Mouse (Mus musculus) retina, embryonic 14.5 days (tissue): ENCODE measurements at regions not wholly inside any gene's neighbourhood (a gene's known extent, or its start where the extent isn't known, plus 50 kb on each side); places are given as distances from the start of the nearest gene placed in this dataset.

Experiments
- DNase-seq: peaks from one replicate; pipeline ENCODE4 v3.0.0-alpha.2; 2015; ENCODE audit warnings: low spot score

DNA sequence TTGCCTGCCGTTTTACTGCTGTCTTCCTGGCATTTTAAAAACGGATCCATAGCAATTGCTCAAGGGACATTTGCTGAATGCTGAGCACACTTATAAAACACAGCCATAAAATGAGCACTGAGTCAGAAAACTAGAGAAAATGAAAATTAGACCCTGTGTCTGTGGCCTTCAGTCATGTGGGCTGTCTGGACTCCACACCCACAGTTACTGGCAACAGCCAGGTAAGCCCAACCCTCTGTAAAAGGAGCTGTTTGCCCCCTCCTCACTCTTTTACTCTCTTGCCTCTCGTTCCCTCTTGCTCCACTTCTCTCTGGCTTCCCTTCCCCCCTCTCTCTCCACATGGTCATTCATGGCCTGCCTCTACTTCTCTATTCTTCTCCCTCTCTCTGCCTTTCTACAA lies 2169.9 kb downstream of the 9330182O14Rik start:
- no peak for DNase-seq

DNA sequence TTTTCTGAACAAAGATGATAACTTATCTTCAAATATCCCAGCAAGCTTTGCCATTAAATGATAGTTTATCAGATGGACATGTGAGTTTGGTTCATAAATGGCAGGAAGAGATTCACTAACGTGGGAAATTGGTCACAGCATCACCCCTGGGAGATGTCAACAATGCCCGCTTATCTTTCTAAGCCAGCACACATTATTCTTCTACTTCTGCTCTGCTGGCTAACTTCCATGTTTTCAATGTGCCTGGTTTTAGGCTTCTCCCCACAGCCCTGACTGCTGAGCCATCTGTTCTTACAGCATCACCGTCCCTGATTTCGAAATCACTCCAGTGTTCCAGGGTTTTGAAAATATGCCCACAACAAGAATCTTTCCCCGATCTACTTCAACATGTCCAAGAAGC lies 2175.4 kb downstream of the 9330182O14Rik start:
- no peak for DNase-seq

DNA sequence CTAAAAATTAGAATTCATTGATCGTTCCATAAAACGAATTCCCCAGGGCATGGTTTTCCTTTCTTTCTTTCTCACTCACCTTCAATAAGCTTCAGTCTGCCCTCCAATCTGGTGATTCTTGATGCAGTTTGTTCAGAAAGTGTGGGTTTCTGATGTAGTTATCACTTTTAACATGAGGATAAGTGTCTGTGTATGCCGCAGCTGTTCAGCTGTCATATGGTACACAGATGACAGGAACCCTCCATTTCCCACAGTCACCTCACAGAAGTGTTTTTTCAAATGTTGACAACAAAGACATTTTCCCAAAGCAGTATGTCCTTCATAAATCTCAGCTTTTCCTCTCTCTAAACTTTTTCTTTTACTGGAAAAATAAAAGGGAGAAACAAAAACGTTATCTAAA lies 2177.0 kb downstream of the 9330182O14Rik start:
- no peak for DNase-seq

DNA sequence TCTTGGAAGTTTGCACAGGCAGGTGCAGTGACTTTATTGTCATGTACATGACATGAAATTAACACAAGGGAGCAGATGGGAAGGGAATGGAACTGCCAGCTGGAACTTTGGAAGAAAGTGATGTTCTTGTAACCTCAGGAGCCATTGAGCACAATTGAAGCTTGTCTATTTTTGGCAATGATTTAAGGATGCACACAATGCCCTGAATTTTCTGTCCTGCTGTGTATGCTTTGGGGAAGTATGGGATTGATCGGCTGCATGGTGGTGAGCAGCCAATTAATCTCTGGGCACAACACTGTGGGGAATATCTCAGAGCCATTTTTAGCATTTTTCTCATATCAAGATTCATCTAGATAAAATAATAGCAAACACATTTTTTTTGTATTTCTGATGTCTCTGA lies 2186.2 kb downstream of the 9330182O14Rik start:
- no peak for DNase-seq

DNA sequence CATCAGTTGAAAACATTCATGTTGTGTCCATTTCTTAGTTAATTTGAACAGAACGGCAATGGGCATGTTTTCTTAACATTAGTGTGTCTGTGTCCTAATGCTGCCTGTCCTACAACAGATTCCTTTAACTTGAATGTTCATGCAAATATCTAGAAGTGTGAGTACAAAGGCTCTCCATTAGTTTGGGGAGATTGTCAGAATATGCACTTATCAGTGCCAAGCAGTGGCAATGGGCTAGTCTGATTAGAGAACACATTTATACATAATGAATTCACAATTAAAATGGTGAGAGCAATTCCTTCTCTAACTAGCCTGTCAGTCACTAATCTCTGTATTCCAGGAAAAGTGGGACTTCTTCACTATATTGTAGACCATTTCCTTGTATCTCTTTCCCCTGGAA lies 2188.8 kb downstream of the 9330182O14Rik start:
- no peak for DNase-seq

DNA sequence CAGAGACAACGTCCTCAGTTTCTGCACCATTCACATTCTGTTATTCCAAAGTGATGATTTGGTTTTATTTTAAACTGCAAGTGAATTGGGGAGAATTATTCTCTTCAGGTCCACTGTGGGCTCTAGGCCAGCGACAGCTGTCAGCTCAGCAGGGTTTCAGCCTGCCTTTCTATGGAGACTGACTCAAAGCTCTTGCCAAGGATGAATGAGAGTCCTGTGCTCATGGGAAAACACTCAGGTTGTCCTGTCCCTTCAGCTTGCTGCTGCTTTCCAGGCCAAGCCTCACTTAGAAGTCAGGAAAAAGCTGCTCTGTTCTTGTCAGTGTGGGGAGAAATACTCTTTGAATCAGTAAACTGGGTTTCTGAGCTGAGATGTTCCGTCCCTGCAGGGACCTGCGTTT lies 2191.1 kb downstream of the 9330182O14Rik start:
- DNase-seq, result no peak

DNA sequence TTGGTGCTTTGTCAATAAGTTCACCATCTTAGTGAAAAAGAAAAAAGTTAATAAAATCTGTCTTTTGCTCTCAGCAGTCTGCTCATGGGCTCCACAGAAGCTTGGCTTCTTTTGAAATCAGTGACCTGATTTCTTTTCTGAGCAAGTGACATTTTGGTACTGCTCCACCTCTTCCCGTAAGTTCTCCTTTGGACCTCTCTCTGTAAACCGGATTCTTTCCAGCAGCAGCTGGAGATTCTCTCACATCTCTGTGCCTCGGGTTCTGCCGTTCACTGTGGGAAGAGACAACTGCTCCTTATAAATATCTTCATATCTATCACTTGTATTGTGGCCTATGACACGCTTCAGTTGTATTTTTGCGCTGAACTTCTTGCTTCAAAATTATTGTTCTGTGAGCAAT lies 2194.4 kb downstream of the 9330182O14Rik start:
- DNase-seq, result no peak

DNA sequence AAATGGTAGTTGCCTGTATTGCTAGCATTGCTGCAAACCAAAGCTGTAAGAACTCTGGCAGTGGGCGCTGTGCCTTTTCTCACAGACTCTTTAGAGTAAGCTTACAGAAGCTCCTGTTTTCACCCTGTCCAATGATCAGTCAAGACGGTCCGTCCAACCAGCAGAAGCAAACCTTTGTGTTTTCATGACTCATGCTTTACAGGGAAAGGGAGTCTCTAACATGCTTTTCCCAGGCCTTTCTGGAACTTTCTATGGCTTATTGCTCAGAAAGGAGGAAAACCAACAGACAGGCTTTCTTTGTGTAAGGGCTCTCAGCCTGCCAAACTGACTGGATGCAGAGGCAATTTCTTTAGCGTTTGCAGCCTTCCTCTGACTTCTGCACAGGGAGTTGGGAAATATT lies 2195.6 kb downstream of the 9330182O14Rik start:
- DNase-seq, result no peak

DNA sequence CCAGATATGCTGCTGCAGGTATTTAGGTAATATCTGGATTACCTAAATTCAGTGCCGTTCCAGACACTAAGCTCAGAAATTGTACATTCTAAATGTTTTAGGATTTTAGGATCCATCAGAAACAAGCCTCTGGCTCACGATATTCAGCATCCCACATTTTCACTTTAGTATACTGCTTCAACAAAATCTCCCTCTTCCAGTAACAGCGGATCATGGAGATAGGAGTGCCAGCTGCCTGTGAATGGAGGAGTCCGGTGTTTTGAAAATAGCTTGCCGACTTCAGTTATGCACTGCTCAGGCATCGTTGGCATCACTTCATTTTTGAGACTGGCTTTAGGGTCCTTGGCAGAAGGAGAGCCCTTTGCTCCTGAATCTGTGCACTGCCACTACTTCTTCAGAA lies 2199.5 kb downstream of the 9330182O14Rik start:
- no peak for DNase-seq

DNA sequence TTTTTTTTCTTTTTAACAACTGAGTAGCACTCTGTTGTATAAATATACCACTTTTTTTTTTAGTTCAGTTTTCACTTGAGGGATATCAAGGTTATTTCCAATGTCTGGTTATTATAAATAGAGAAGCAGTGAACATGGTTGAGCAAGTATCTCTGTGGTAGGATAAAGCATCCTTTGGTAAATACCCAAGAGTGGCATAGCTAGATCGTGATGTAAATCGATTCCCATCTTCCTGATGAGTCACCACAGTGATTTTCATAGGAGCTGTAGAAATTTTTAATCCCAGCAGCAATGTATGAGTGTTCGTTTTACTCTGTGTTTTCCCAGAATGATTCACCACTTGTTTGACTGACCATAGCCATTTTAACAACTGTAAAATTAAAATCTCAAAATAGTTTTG lies 2212.0 kb downstream of the 9330182O14Rik start:
- no peak for DNase-seq

DNA sequence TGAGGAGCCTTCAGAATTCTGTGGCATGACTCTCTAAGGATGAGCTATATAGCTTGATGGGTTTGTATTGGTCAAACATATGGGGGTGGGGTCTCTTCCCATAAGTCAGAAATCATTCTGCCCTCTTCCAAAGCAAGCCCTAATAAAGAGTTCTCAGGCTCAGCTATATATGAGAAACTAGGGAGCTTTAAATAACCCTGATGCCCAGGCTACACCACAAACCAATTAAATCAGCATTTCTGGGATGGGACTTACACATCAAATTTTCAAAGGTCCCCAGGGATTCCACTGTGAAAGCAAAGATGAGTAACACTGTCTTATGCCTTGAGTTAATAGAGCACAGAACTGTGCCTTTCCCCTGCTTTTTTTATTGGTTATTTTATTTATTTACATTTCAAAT lies 2227.7 kb downstream of the 9330182O14Rik start:
- DNase-seq, result no peak

DNA sequence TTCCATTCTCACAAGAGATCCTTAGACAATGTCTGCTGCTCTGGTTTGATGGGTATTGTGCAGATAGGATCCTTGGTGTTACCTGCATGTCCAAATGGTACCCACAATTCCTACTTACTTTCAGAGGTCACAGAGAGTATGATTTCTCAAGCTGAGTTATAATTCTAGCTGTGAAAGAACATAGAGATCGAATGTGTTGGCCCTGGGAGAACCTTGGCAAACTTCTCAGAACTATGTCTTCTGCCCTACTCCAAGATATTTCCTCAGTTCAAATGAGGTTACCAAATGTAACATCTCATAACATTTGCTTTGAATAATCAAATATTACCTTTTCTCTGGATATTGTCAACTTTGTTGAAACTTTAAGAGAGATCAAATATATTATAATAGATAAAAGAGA lies 2230.8 kb downstream of the 9330182O14Rik start:
- no peak for DNase-seq

DNA sequence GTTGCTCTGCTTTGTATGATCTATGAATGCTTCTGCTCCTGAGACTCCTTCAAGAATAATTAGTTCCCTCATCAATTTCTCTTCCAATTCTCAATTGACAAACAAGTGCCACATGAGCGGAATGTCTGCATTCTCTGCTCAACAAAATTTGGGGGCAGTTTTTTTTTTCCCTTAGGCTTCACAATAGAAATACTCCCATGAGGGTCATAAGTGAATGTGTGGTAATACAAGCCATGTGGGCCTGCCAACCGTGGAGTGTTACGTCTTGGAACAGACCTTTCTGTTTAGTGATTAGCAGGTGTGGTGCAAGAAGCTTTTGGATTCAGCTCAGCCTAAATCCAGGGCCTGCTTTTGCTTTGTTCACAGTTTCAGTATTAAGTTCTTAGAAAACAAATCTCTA lies 2232.6 kb downstream of the 9330182O14Rik start:
- no peak for DNase-seq

DNA sequence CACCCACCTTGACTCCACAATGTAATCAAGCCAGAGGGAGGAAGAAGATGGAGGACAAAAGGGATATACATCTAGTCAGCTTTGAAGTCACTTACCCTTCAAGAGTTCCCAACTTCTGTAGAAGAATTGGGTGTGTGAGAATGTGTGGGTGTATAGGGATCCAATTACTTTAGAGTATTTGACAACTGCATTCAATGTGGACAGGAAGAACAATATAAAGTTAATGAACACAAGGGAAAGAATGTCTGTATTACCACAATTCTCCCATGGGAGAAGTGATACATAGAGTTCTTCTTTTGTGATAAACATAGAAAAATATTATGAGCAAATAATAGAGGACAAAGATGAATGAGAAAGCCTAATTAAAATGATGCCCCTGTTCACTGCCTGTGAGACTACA lies 2235.4 kb downstream of the 9330182O14Rik start:
- no peak for DNase-seq

DNA sequence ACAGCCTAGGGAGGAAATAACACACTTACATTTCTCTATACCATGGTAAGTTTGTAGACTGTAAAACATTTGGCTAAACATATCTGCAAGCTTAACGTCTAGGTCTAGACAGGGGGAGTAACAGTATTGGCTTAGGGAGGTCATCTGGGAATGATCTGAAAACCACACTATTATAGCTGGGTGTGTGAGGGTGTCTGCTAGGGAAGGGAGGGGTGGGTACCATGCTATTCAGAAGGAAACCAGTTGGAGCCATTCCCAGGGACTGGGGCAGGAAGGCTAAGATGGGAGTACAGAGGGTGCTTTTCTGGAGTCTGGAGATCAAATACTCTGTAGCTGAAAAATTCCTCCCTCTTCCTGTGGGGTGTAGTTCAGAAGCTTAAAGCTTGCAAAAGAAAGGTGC lies 2235.9 kb downstream of the 9330182O14Rik start:
- DNase-seq, result no peak

DNA sequence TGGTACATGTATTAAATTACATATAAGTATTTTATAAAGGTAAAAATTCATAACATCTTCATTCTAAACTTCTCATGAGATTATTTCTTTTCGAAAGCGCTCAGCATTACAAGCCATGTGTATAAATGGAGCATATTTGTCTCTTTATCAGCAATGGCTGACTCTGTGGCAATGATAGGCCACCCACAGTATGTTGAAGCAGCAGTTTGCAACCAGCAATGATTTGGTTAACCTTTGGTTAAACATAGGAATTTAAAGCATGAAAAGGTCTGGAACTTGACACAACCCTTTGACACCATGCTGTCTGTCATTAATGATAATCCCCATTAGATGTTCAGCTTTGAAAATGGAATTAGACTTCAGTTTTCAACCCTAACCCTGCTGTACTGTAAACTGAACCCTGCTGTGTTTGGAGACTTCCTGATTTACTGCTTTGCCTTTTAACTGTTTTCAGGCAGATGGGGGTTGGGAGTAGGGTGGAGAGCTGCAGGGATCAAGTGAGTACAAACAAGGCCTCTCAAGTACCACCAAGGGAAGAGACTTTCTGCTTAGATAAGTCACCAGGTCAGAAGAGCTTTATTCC lies 2238.6 kb downstream of the 9330182O14Rik start:
- no peak for DNase-seq
